Mouse (Mus musculus): ENCODE results near the gene Ttc29. TPM values are rescaled to one million over a fixed set of nuclear protein-coding genes. Genes with fewer than 3 reads are reported as not detected.

Ttc29 gene
- total RNA-seq, 2 experiments from 2014 or later = not detected

GRCm38 (mm10) chr8:78276120-78276519, 63.0 kb downstream of the Ttc29 start:
- no peak for DNase-seq
- intact Hi-C loops (cut with DNase I) = no loop called here

GRCm38 (mm10) chr8:78277411-78277810, 64.3 kb downstream of the Ttc29 start:
- intact Hi-C loops (cut with DNase I) = no loop called here
- DNase-seq = no peak

GRCm38 (mm10) chr8:78278598-78278997, 65.5 kb downstream of the Ttc29 start:
- intact Hi-C loops (cut with DNase I) = no loop called here
- DNase-seq = no peak

- intact Hi-C loops (cut with DNase I) = no loop called here
- DNase-seq = no peak
These were observed 71.7 kb downstream of the Ttc29 start for GRCm38 (mm10) chr8:78284805-78285204.

GRCm38 (mm10) chr8:78285366-78285765, 72.3 kb downstream of the Ttc29 start:
- no peak for DNase-seq
- intact Hi-C loops (cut with DNase I) = no loop called here

- intact Hi-C loops (cut with DNase I) = no loop called here
- DNase-seq = no peak
These were observed 76.4 kb downstream of the Ttc29 start for GRCm38 (mm10) chr8:78289374-78289971.

GRCm38 (mm10) chr8:78290274-78290673, 77.2 kb downstream of the Ttc29 start:
- intact Hi-C loops (cut with DNase I) = no loop called here
- DNase-seq = peak in 1 of 2 experiments; percentile 10

- intact Hi-C loops (cut with DNase I) = no loop called here
- no peak for DNase-seq
These were observed 82.4 kb downstream of the Ttc29 start for GRCm38 (mm10) chr8:78295494-78295893.

GRCm38 (mm10) chr8:78303579-78303978, 90.5 kb downstream of the Ttc29 start:
- DNase-seq = no peak
- intact Hi-C loops (cut with DNase I) = no loop called here

- intact Hi-C loops (cut with DNase I) = no loop called here
- DNase-seq = no peak
These were observed 93.5 kb downstream of the Ttc29 start for GRCm38 (mm10) chr8:78306604-78307003.

- intact Hi-C loops (cut with DNase I) = no loop called here
- no peak for DNase-seq
These were observed 94.0 kb downstream of the Ttc29 start for GRCm38 (mm10) chr8:78307131-78307530.

GRCm38 (mm10) chr8:78309539-78309938, 96.4 kb downstream of the Ttc29 start:
- intact Hi-C loops (cut with DNase I) = no loop called here
- no peak for DNase-seq

GRCm38 (mm10) chr8:78315576-78315975, 102.5 kb downstream of the Ttc29 start:
- no peak for DNase-seq
- intact Hi-C loops (cut with DNase I) = no loop called here

- no peak for DNase-seq
- intact Hi-C loops (cut with DNase I) = no loop called here
These were observed 104.6 kb downstream of the Ttc29 start for GRCm38 (mm10) chr8:78317666-78318065.

GRCm38 (mm10) chr8:78323391-78323790, 110.3 kb downstream of the Ttc29 start:
- no peak for DNase-seq
- intact Hi-C loops (cut with DNase I) = no loop called here

- intact Hi-C loops (cut with DNase I) = no loop called here
- peak in 1 of 2 experiments; percentile 7 for DNase-seq
These were observed 127.8 kb downstream of the Ttc29 start for GRCm38 (mm10) chr8:78340689-78341529.

- no peak for DNase-seq
- intact Hi-C loops (cut with DNase I) = no loop called here
These were observed 129.1 kb downstream of the Ttc29 start for GRCm38 (mm10) chr8:78342151-78342550.

GRCm38 (mm10) chr8:78344006-78344405, 130.9 kb downstream of the Ttc29 start:
- no peak for DNase-seq
- intact Hi-C loops (cut with DNase I) = no loop called here

GRCm38 (mm10) chr8:78345705-78346104, 132.6 kb downstream of the Ttc29 start:
- intact Hi-C loops (cut with DNase I) = no loop called here
- no peak for DNase-seq

- intact Hi-C loops (cut with DNase I) = no loop called here
- no peak for DNase-seq
These were observed 133.1 kb downstream of the Ttc29 start for GRCm38 (mm10) chr8:78346131-78346621.

GRCm38 (mm10) chr8:78353902-78354301, 140.8 kb downstream of the Ttc29 start:
- intact Hi-C loops (cut with DNase I) = no loop called here
- no peak for DNase-seq

- intact Hi-C loops (cut with DNase I) = no loop called here
- no peak for DNase-seq
These were observed 141.7 kb downstream of the Ttc29 start for GRCm38 (mm10) chr8:78354801-78355200.

Measured in gastrocnemius, postnatal 36 days (tissue).